In genomic region chr7:43490861-43491260, GRCm38 (mm10) we compare ENCODE assay signal across 18 mouse cellular contexts. TPM values are rescaled to one million over a fixed set of nuclear protein-coding genes. Genes with fewer than 3 reads are reported as not detected.
A peak's percentile ranks its signal among the peaks of the same experiment; 100 is the strongest.
DNase-seq lines count a peak whose midpoint lies in the region; ATAC-seq lines count a peak whose summit lies in the region.
"Had no signal": no experiment of that assay in that cellular context is flagged by ENCODE, and none has a peak within 500 bp of the region (broad histone marks: within the 10 kb centered on the region; RNA-seq: fewer than 3 reads in every experiment).

No protein-coding gene starts in this region.

- intact Hi-C loops in left cerebral cortex, postnatal 14 days (cut with DNase I): no loop called here
- intact Hi-C loops in heart, postnatal 36 days (cut with DNase I): no loop called here

- no peak for DNase-seq in kidney, postnatal 25 days
- no peak for DNase-seq in liver
- no peak for DNase-seq in left cerebral cortex, postnatal 14 days (ENCODE audit: low spot score in 2 of 2)
- DNase-seq in heart, postnatal 36 days: no peak
- DNase-seq: B cell, adult 2 months; kidney, adult 8-10 months; liver, postnatal 0 days had no signal

- WGBS in kidney, embryonic 15.5 days: 56% methylated on average over 9 of the region's 9 CpGs
- WGBS in forebrain, embryonic 15.5 days: 77% methylated on average over 9 of the region's 9 CpGs
- WGBS in limb, embryonic 13.5 days: 61% methylated on average over 9 of the region's 9 CpGs
- WGBS in neural tube, embryonic 13.5 days: 68% methylated on average over 9 of the region's 9 CpGs

- H3K4me3 ChIP-seq in kidney, embryonic 15.5 days (replicated peaks): 0 out of 2 replicates have a peak overlapping the region, but pooled peaks have one; percentile 47
- peak overlapping the region; percentile 93; the same call in 1 of the 2 replicates for H3K4me3 ChIP-seq in forebrain, embryonic 15.5 days
- H3K4me3 ChIP-seq in limb, embryonic 13.5 days: peak overlapping the region; percentile 60; the same call in 1 of the 2 replicates
- peak overlapping the region; percentile 72; the same call in 1 of the 2 replicates for H3K4me3 ChIP-seq in neural tube, embryonic 13.5 days

- ATAC-seq in kidney, embryonic 15.5 days (replicated peaks; ENCODE audit: low FRiP score): no peak
- peak; percentile 20; the same call in 1 of the 2 replicates for ATAC-seq in forebrain, embryonic 15.5 days (replicated peaks)
- ATAC-seq in limb, embryonic 13.5 days (ENCODE audit: low FRiP score, low read depth): no peak
- peak; percentile 21 for ATAC-seq in neural tube, embryonic 13.5 days (ENCODE audit: low read depth)
- ATAC-seq: liver, postnatal 0 days had no signal

- no peak overlapping the region for H3K27ac ChIP-seq in kidney, embryonic 15.5 days
- H3K27ac ChIP-seq in forebrain, embryonic 15.5 days (replicated peaks): no peak overlapping the region
- H3K27ac ChIP-seq in limb, embryonic 13.5 days: no peak overlapping the region
- no peak overlapping the region for H3K27ac ChIP-seq in neural tube, embryonic 13.5 days (replicated peaks)

- peaks cover 42% of the 10 kb centered on the region for H3K27me3 ChIP-seq in kidney, embryonic 15.5 days
- no peaks in the 10 kb centered on the region for H3K27me3 ChIP-seq in forebrain, embryonic 15.5 days
- peaks cover 37% of the 10 kb centered on the region for H3K27me3 ChIP-seq in limb, embryonic 13.5 days
- H3K27me3 ChIP-seq in neural tube, embryonic 13.5 days: peaks cover 20% of the 10 kb centered on the region

- H3K36me3 ChIP-seq in kidney, embryonic 15.5 days: no peaks in the 10 kb centered on the region
- H3K36me3 ChIP-seq in forebrain, embryonic 15.5 days: no peaks in the 10 kb centered on the region
- no peaks in the 10 kb centered on the region for H3K36me3 ChIP-seq in limb, embryonic 13.5 days
- H3K36me3 ChIP-seq in neural tube, embryonic 13.5 days: no peaks in the 10 kb centered on the region

- H3K9ac ChIP-seq in kidney, embryonic 15.5 days: no peak overlapping the region
- H3K9ac ChIP-seq in forebrain, embryonic 15.5 days (replicated peaks): peak overlapping the region; percentile 96; the same call in 1 of the 2 replicates
- H3K9ac ChIP-seq in limb, embryonic 13.5 days: no peak overlapping the region
- no peak overlapping the region for H3K9ac ChIP-seq in neural tube, embryonic 13.5 days
- H3K9ac ChIP-seq: liver, postnatal 0 days had no signal

- no peaks in the 10 kb centered on the region for H3K9me3 ChIP-seq in kidney, embryonic 15.5 days (replicated peaks)
- no peaks in the 10 kb centered on the region for H3K9me3 ChIP-seq in forebrain, embryonic 15.5 days
- no peaks in the 10 kb centered on the region; the same call in 1 of the 2 replicates for H3K9me3 ChIP-seq in limb, embryonic 13.5 days
- no peaks in the 10 kb centered on the region for H3K9me3 ChIP-seq in neural tube, embryonic 13.5 days

- 0 out of 2 replicates have a peak overlapping the region, but pooled peaks have one; percentile 81 for H3K4me2 ChIP-seq in kidney, embryonic 15.5 days
- H3K4me2 ChIP-seq in forebrain, embryonic 15.5 days (replicated peaks): peak overlapping the region; percentile 80
- peak overlapping the region; percentile 80; the same call in 1 of the 2 replicates for H3K4me2 ChIP-seq in limb, embryonic 13.5 days (replicated peaks)
- H3K4me2 ChIP-seq in neural tube, embryonic 13.5 days: peak overlapping the region; percentile 61; the same call in 1 of the 2 replicates

- peaks cover 17% of the 10 kb centered on the region for H3K4me1 ChIP-seq in kidney, embryonic 15.5 days
- peaks cover 24% of the 10 kb centered on the region for H3K4me1 ChIP-seq in forebrain, embryonic 15.5 days
- H3K4me1 ChIP-seq in limb, embryonic 13.5 days: peaks cover 18% of the 10 kb centered on the region
- H3K4me1 ChIP-seq in neural tube, embryonic 13.5 days (replicated peaks): peaks cover 21% of the 10 kb centered on the region

RNA-seq across cellular contexts. Expression of gene Iglon5, which starts 1.0 kb away (rescaled TPM):
- 0.40 and 0.45 TPM in 2 replicates for polyA plus RNA-seq in kidney, embryonic 15.5 days (2015; fragmentation: Nextera tagmentation; extraction: Ambion mirVana)
- polyA plus RNA-seq in forebrain, embryonic 15.5 days (2015; fragmentation: Nextera tagmentation; extraction: Ambion mirVana): 4.8 and 4.9 TPM in 2 replicates
- polyA plus RNA-seq in limb, embryonic 13.5 days (2015; fragmentation: Nextera tagmentation; extraction: Ambion mirVana): 1.8 and 2.0 TPM in 2 replicates
- polyA plus RNA-seq in neural tube, embryonic 13.5 days (2015; fragmentation: Nextera tagmentation; extraction: Ambion mirVana): 8.6 TPM in 2 replicates
- 10 to 100 TPM; 42.7 to 46.3 TPM for total RNA-seq in left cerebral cortex, postnatal 14 days (2021)
- under 1 TPM; 0.19 to 0.36 TPM for total RNA-seq in heart, postnatal 36 days (2021)
- total RNA-seq: MEL had no signal
- polyA plus RNA-seq: liver, postnatal 0 days; thymus, postnatal 0 days had no signal

RNA-seq across cellular contexts. Expression of gene 4931406B18Rik, which starts 14.9 kb away (rescaled TPM):
- polyA plus RNA-seq in kidney, embryonic 15.5 days (2015; fragmentation: Nextera tagmentation; extraction: Ambion mirVana): not detected in 2 replicates
- not detected in 2 replicates for polyA plus RNA-seq in forebrain, embryonic 15.5 days (2015; fragmentation: Nextera tagmentation; extraction: Ambion mirVana)
- not detected in 2 replicates for polyA plus RNA-seq in limb, embryonic 13.5 days (2015; fragmentation: Nextera tagmentation; extraction: Ambion mirVana)
- polyA plus RNA-seq in neural tube, embryonic 13.5 days (2015; fragmentation: Nextera tagmentation; extraction: Ambion mirVana): not detected in 2 replicates
- total RNA-seq in left cerebral cortex, postnatal 14 days (2021): not detected
- total RNA-seq in heart, postnatal 36 days (2021): not detected
- total RNA-seq: gastrocnemius, adult 18-20 months; heart, adult 8-10 months; heart, postnatal 4 days; layer of hippocampus, adult 8-10 months; left cerebral cortex, postnatal 4 days; MEL had no signal
- polyA plus RNA-seq: liver, postnatal 0 days; thymus, postnatal 0 days had no signal

RNA-seq across cellular contexts. Expression of gene Vsig10l, which starts 27.9 kb away (rescaled TPM):
- polyA plus RNA-seq in kidney, embryonic 15.5 days (2015; fragmentation: Nextera tagmentation; extraction: Ambion mirVana): 4.6 and 5.4 TPM in 2 replicates
- polyA plus RNA-seq in forebrain, embryonic 15.5 days (2015; fragmentation: Nextera tagmentation; extraction: Ambion mirVana): 7.8 and 8.3 TPM in 2 replicates
- 3.9 and 4.8 TPM in 2 replicates for polyA plus RNA-seq in limb, embryonic 13.5 days (2015; fragmentation: Nextera tagmentation; extraction: Ambion mirVana)
- 8.1 and 9.6 TPM in 2 replicates for polyA plus RNA-seq in neural tube, embryonic 13.5 days (2015; fragmentation: Nextera tagmentation; extraction: Ambion mirVana)
- 1 to 10 TPM; 3.3 to 4.6 TPM for total RNA-seq in left cerebral cortex, postnatal 14 days (2021)
- total RNA-seq in heart, postnatal 36 days (2021): 1 to 10 TPM; 2.0 to 2.5 TPM

RNA-seq across cellular contexts. Expression of gene Gm45233, which starts 46.9 kb away (rescaled TPM):
- 0.35 and 0.66 TPM in 2 replicates for polyA plus RNA-seq in kidney, embryonic 15.5 days (2015; fragmentation: Nextera tagmentation; extraction: Ambion mirVana)
- polyA plus RNA-seq in forebrain, embryonic 15.5 days (2015; fragmentation: Nextera tagmentation; extraction: Ambion mirVana): not detected in 2 replicates
- not detected in 2 replicates for polyA plus RNA-seq in limb, embryonic 13.5 days (2015; fragmentation: Nextera tagmentation; extraction: Ambion mirVana)
- 0.40 TPM in 1 of 2 replicates, not detected in the other for polyA plus RNA-seq in neural tube, embryonic 13.5 days (2015; fragmentation: Nextera tagmentation; extraction: Ambion mirVana)
- 1 to 10 TPM in 1 of 2 experiments, under 1 TPM in 1; 0.86 to 2.0 TPM for total RNA-seq in left cerebral cortex, postnatal 14 days (2021)
- under 1 TPM in 1 of 2 experiments, not detected in 1; 0.70 TPM for total RNA-seq in heart, postnatal 36 days (2021)
- total RNA-seq: MEL had no signal
- polyA plus RNA-seq: liver, postnatal 0 days; thymus, postnatal 0 days had no signal

RNA-seq across cellular contexts. Expression of gene Etfb, which starts 47.0 kb away (rescaled TPM):
- 348 and 355 TPM in 2 replicates for polyA plus RNA-seq in kidney, embryonic 15.5 days (2015; fragmentation: Nextera tagmentation; extraction: Ambion mirVana)
- polyA plus RNA-seq in forebrain, embryonic 15.5 days (2015; fragmentation: Nextera tagmentation; extraction: Ambion mirVana): 131 and 136 TPM in 2 replicates
- 272 and 301 TPM in 2 replicates for polyA plus RNA-seq in limb, embryonic 13.5 days (2015; fragmentation: Nextera tagmentation; extraction: Ambion mirVana)
- polyA plus RNA-seq in neural tube, embryonic 13.5 days (2015; fragmentation: Nextera tagmentation; extraction: Ambion mirVana): 148 and 170 TPM in 2 replicates
- 10 to 100 TPM; 51.9 to 52.6 TPM for total RNA-seq in left cerebral cortex, postnatal 14 days (2021)
- 1,000 to 10,000 TPM; 1,276 to 1,377 TPM for total RNA-seq in heart, postnatal 36 days (2021)

Comparison
In these comparisons a context has a peak if more than half of its experiments do, and no peak if none do; other contexts are left out.
1. ATAC-seq: peak in forebrain, embryonic 15.5 days (single experiment) and neural tube, embryonic 13.5 days (single experiment); none in kidney, embryonic 15.5 days (single experiment) and limb, embryonic 13.5 days (single experiment).
2. Peak in every context shown above with its lines, with median percentiles within 50 percentile points of each other: H3K4me2 ChIP-seq and H3K4me3 ChIP-seq.